Mouse (Mus musculus): ENCODE measurements around the gene Aars. TPM values are rescaled to one million over a fixed set of nuclear protein-coding genes. Genes with fewer than 3 reads are reported as not detected.
"Not testable (repeated sequence)": the region's sequence is repeated elsewhere in the genome, so short reads cannot be mapped to it uniquely, and the experiment has no call there.

Aars gene
- polyA plus RNA-seq, 1 experiment from 2014 or later = 91.6 TPM

GRCm38 (mm10) chr8:111058946-111059572, 26.1 kb downstream of the Aars start:
- no peak overlapping the region for H3K4me3 ChIP-seq (ENCODE audit: low read depth, low read length)
- peaks cover 19% of the 10 kb centered on the region for H3K36me3 ChIP-seq (ENCODE audit: control insufficient read depth, insufficient read depth, low read length)
- no peaks in the 10 kb centered on the region for H3K27me3 ChIP-seq (ENCODE audit: control insufficient read depth, insufficient read depth, low read depth, low read length)
- WGBS = 73% methylated on average over 2 of the region's 2 CpGs
- peaks cover 29% of the 10 kb centered on the region for H3K4me1 ChIP-seq (ENCODE audit: control insufficient read depth, insufficient read depth, low read length)
- H3K9me3 ChIP-seq (replicated peaks; ENCODE audit: control insufficient read depth, low read length, poor library complexity, severe bottlenecking) = no peaks in the 10 kb centered on the region
- no peak overlapping the region for H3K27ac ChIP-seq (ENCODE audit: low read length)
- ATAC-seq = no peak
- H3K4me2 ChIP-seq (ENCODE audit: low read length) = no peak overlapping the region
- H3K9ac ChIP-seq (ENCODE audit: low read depth, low read length) = no peak overlapping the region

GRCm38 (mm10) chr8:111061688-111062071, 28.7 kb downstream of the Aars start:
- peak; percentile 27 for ATAC-seq
- 1% methylated on average over 14 of the region's 14 CpGs for WGBS
- Histone ChIP-seq H3K4me2 (ENCODE audit: low read length) (peak overlapping the region; percentile 60), H3K9me3 (replicated peaks; ENCODE audit: control insufficient read depth, low read length, poor library complexity, severe bottlenecking) (no peaks in the 10 kb centered on the region), H3K27me3 (ENCODE audit: control insufficient read depth, insufficient read depth, low read depth, low read length) (no peaks in the 10 kb centered on the region), H3K9ac (ENCODE audit: low read depth, low read length) (peak overlapping the region; percentile 71), H3K4me3 (ENCODE audit: low read depth, low read length) (peak overlapping the region; percentile 62), H3K4me1 (ENCODE audit: control insufficient read depth, insufficient read depth, low read length) (peaks cover 29% of the 10 kb centered on the region), H3K27ac (ENCODE audit: low read length) (peak overlapping the region; percentile 85), H3K36me3 (ENCODE audit: control insufficient read depth, insufficient read depth, low read length) (0 out of 2 replicates have a peak, but pooled peaks cover 2% of the 10 kb centered on the region)

- H3K9ac ChIP-seq (ENCODE audit: low read depth, low read length) = peak overlapping the region; percentile 71
- ATAC-seq = peak; percentile 91
- under 1% methylated on average over 27 of the region's 27 CpGs for WGBS
Observed at GRCm38 (mm10) chr8:111062072-111062757, 29.3 kb downstream of the Aars start.

GRCm38 (mm10) chr8:111062893-111063292, 29.9 kb downstream of the Aars start:
- H3K4me3 ChIP-seq (ENCODE audit: low read depth, low read length) = no peak overlapping the region
- H3K4me1 ChIP-seq (ENCODE audit: control insufficient read depth, insufficient read depth, low read length) = peaks cover 17% of the 10 kb centered on the region
- WGBS = 49% methylated on average over 2 of the region's 2 CpGs
- H3K9ac ChIP-seq (ENCODE audit: low read depth, low read length) = no peak overlapping the region
- no peaks in the 10 kb centered on the region for H3K9me3 ChIP-seq (replicated peaks; ENCODE audit: control insufficient read depth, low read length, poor library complexity, severe bottlenecking)
- peak overlapping the region; percentile 60 for H3K4me2 ChIP-seq (ENCODE audit: low read length)
- H3K36me3 ChIP-seq (ENCODE audit: control insufficient read depth, insufficient read depth, low read length) = 0 out of 2 replicates have a peak, but pooled peaks cover 2% of the 10 kb centered on the region
- no peak overlapping the region for H3K27ac ChIP-seq (ENCODE audit: low read length)
- ATAC-seq = no peak
- no peaks in the 10 kb centered on the region for H3K27me3 ChIP-seq (ENCODE audit: control insufficient read depth, insufficient read depth, low read depth, low read length)

More at GRCm38 (mm10) chr8:111062072-111062757, 29.3 kb downstream of the Aars start:
- H3K4me2 ChIP-seq (ENCODE audit: low read length) = peak overlapping the region; percentile 60
- peak overlapping the region; percentile 62 for H3K4me3 ChIP-seq (ENCODE audit: low read depth, low read length)
- no peaks in the 10 kb centered on the region for H3K27me3 ChIP-seq (ENCODE audit: control insufficient read depth, insufficient read depth, low read depth, low read length)
- H3K9me3 ChIP-seq (replicated peaks; ENCODE audit: control insufficient read depth, low read length, poor library complexity, severe bottlenecking) = no peaks in the 10 kb centered on the region
- 0 out of 2 replicates have a peak, but pooled peaks cover 2% of the 10 kb centered on the region for H3K36me3 ChIP-seq (ENCODE audit: control insufficient read depth, insufficient read depth, low read length)
- H3K4me1 ChIP-seq (ENCODE audit: control insufficient read depth, insufficient read depth, low read length) = peaks cover 24% of the 10 kb centered on the region
- H3K27ac ChIP-seq (ENCODE audit: low read length) = peak overlapping the region; percentile 85

- no peaks in the 10 kb centered on the region for H3K27me3 ChIP-seq (ENCODE audit: control insufficient read depth, insufficient read depth, low read depth, low read length)
- H3K4me1 ChIP-seq (ENCODE audit: control insufficient read depth, insufficient read depth, low read length) = peaks cover 5% of the 10 kb centered on the region
- 67% methylated on average over 4 of the region's 4 CpGs for WGBS
- no peak overlapping the region for H3K9ac ChIP-seq (ENCODE audit: low read depth, low read length)
- H3K27ac ChIP-seq (ENCODE audit: low read length) = no peak overlapping the region
- no peak overlapping the region for H3K4me3 ChIP-seq (ENCODE audit: low read depth, low read length)
- H3K4me2 ChIP-seq (ENCODE audit: low read length) = no peak overlapping the region
- ATAC-seq = no peak
- H3K9me3 ChIP-seq (replicated peaks; ENCODE audit: control insufficient read depth, low read length, poor library complexity, severe bottlenecking) = no peaks in the 10 kb centered on the region
- no peaks in the 10 kb centered on the region for H3K36me3 ChIP-seq (ENCODE audit: control insufficient read depth, insufficient read depth, low read length)
Observed at GRCm38 (mm10) chr8:111066308-111066707, 33.4 kb downstream of the Aars start.

- H3K4me1 ChIP-seq (ENCODE audit: control insufficient read depth, insufficient read depth, low read length) = peaks cover 5% of the 10 kb centered on the region; the same call in 1 of the 2 replicates
- no peak overlapping the region for H3K9ac ChIP-seq (ENCODE audit: low read depth, low read length)
- no peak overlapping the region for H3K4me3 ChIP-seq (ENCODE audit: low read depth, low read length)
- ATAC-seq = no peak
- WGBS = 25% methylated on average over 10 of the region's 10 CpGs
- H3K9me3 ChIP-seq (replicated peaks; ENCODE audit: control insufficient read depth, low read length, poor library complexity, severe bottlenecking) = no peaks in the 10 kb centered on the region
- H3K36me3 ChIP-seq (ENCODE audit: control insufficient read depth, insufficient read depth, low read length) = no peaks in the 10 kb centered on the region
- no peak overlapping the region for H3K27ac ChIP-seq (ENCODE audit: low read length)
- no peak overlapping the region for H3K4me2 ChIP-seq (ENCODE audit: low read length)
- no peaks in the 10 kb centered on the region for H3K27me3 ChIP-seq (ENCODE audit: control insufficient read depth, insufficient read depth, low read depth, low read length)
Observed at GRCm38 (mm10) chr8:111067439-111067838, 34.5 kb downstream of the Aars start.

- 91% methylated on average over 9 of the region's 9 CpGs for WGBS
- not testable (repeated sequence) for ATAC-seq; H3K36me3 ChIP-seq (ENCODE audit: control insufficient read depth, insufficient read depth, low read length); H3K4me2 ChIP-seq (ENCODE audit: low read length); H3K9me3 ChIP-seq (replicated peaks; ENCODE audit: control insufficient read depth, low read length, poor library complexity, severe bottlenecking); H3K9ac ChIP-seq (ENCODE audit: low read depth, low read length); H3K27me3 ChIP-seq (ENCODE audit: control insufficient read depth, insufficient read depth, low read depth, low read length); H3K4me1 ChIP-seq (ENCODE audit: control insufficient read depth, insufficient read depth, low read length); H3K4me3 ChIP-seq (ENCODE audit: low read depth, low read length); H3K27ac ChIP-seq (ENCODE audit: low read length)
Observed at GRCm38 (mm10) chr8:111068660-111069059, 35.7 kb downstream of the Aars start.

GRCm38 (mm10) chr8:111075926-111076325, 43.0 kb downstream of the Aars start:
- WGBS = 83% methylated on average over 3 of the region's 3 CpGs

GRCm38 (mm10) chr8:111079461-111079860, 46.5 kb downstream of the Aars start:
- H3K27me3 ChIP-seq (ENCODE audit: control insufficient read depth, insufficient read depth, low read depth, low read length) = no peaks in the 10 kb centered on the region
- ATAC-seq = no peak
- no peaks in the 10 kb centered on the region for H3K9me3 ChIP-seq (replicated peaks; ENCODE audit: control insufficient read depth, low read length, poor library complexity, severe bottlenecking)
- no peaks in the 10 kb centered on the region; the same call in 1 of the 2 replicates for H3K4me1 ChIP-seq (ENCODE audit: control insufficient read depth, insufficient read depth, low read length)
- H3K4me2 ChIP-seq (ENCODE audit: low read length) = no peak overlapping the region
- no peak overlapping the region for H3K9ac ChIP-seq (ENCODE audit: low read depth, low read length)
- no peaks in the 10 kb centered on the region for H3K36me3 ChIP-seq (ENCODE audit: control insufficient read depth, insufficient read depth, low read length)
- 53% methylated on average over 5 of the region's 5 CpGs for WGBS
- H3K4me3 ChIP-seq (ENCODE audit: low read depth, low read length) = no peak overlapping the region
- no peak overlapping the region for H3K27ac ChIP-seq (ENCODE audit: low read length)

More at GRCm38 (mm10) chr8:111075926-111076325, 43.0 kb downstream of the Aars start:
- Histone ChIP-seq H3K9me3 (replicated peaks; ENCODE audit: control insufficient read depth, low read length, poor library complexity, severe bottlenecking) (no peaks in the 10 kb centered on the region), H3K4me2 (ENCODE audit: low read length) (no peak overlapping the region), H3K9ac (ENCODE audit: low read depth, low read length) (no peak overlapping the region), H3K27ac (ENCODE audit: low read length) (no peak overlapping the region), H3K4me1 (ENCODE audit: control insufficient read depth, insufficient read depth, low read length) (no peaks in the 10 kb centered on the region), H3K27me3 (ENCODE audit: control insufficient read depth, insufficient read depth, low read depth, low read length) (no peaks in the 10 kb centered on the region), H3K36me3 (ENCODE audit: control insufficient read depth, insufficient read depth, low read length) (no peaks in the 10 kb centered on the region), H3K4me3 (ENCODE audit: low read depth, low read length) (no peak overlapping the region)
- ATAC-seq = no peak
